Mouse (Mus musculus) neural tube, embryonic 13.5 days (tissue): Measurements from ENCODE around the gene Sept6. TPM values are rescaled to one million over a fixed set of nuclear protein-coding genes. Genes with fewer than 3 reads are reported as not detected.

ENCODE experiments used
- ATAC-seq: fragments of 200-750 bp; cut with Nextera tagmentation; 2 replicates; pipeline ENCODE4 v1.8.0; 2017; ENCODE audit warnings: low read depth, mild to moderate bottlenecking, moderate TSS enrichment, moderate library complexity
- H3K27ac ChIP-seq: fragments of 300-500 bp; sonication (generic); replicated peaks from 2 replicates; pipeline ENCODE4 v1.5.1; 2015; ENCODE audit warnings: moderate library complexity, mild to moderate bottlenecking, inconsistent platforms
- H3K27me3 ChIP-seq: fragments of 300-500 bp; sonication (generic); 2 replicates; pipeline ENCODE4 v1.6.1; 2015; ENCODE audit warnings: mild to moderate bottlenecking, inconsistent platforms
- H3K36me3 ChIP-seq: fragments of 300-500 bp; sonication (generic); 2 replicates; pipeline ENCODE4 v1.6.1; 2015; ENCODE audit warnings: mild to moderate bottlenecking, inconsistent platforms
- H3K4me1 ChIP-seq: fragments of 300-500 bp; sonication (generic); replicated peaks from 2 replicates; pipeline ENCODE4 v1.6.1; 2015; ENCODE audit warnings: inconsistent platforms
- H3K4me2 ChIP-seq: fragments of 300-500 bp; sonication (generic); 2 replicates; pipeline ENCODE4 v1.6.1; 2015; ENCODE audit warnings: inconsistent platforms, mild to moderate bottlenecking, moderate library complexity
- H3K4me3 ChIP-seq: fragments of 300-500 bp; sonication (generic); 2 replicates; pipeline ENCODE4 v1.5.1; 2015; ENCODE audit warnings: mild to moderate bottlenecking, inconsistent platforms
- H3K9ac ChIP-seq: fragments of 300-500 bp; sonication (generic); 2 replicates; pipeline ENCODE4 v1.6.1; 2015; ENCODE audit warnings: moderate library complexity, mild to moderate bottlenecking, inconsistent platforms
- H3K9me3 ChIP-seq: fragments of 300-500 bp; sonication (generic); 2 replicates; pipeline ENCODE4 v1.6.1; 2016; ENCODE audit warnings: inconsistent platforms
- WGBS: fragments of 180-500 bp; shearing (Covaris S2); methylation state at CpG from one replicate; pipeline ENCODE4 v1.1.7; 2015; 5-methylcytosine and 5-hydroxymethylcytosine counted together
- polyA plus RNA-seq: library from polyadenylated mRNA; unstranded; fragments of >200 nt; fragmentation: Nextera tagmentation; extraction: Ambion mirVana; gene quantifications from 2 replicates; pipeline ENCODE4 v1.2.1, GENCODE M21; 2015

The Sept6 gene
- polyA plus RNA-seq, 1 experiment from 2014 or later = 77.9 TPM

DNA sequence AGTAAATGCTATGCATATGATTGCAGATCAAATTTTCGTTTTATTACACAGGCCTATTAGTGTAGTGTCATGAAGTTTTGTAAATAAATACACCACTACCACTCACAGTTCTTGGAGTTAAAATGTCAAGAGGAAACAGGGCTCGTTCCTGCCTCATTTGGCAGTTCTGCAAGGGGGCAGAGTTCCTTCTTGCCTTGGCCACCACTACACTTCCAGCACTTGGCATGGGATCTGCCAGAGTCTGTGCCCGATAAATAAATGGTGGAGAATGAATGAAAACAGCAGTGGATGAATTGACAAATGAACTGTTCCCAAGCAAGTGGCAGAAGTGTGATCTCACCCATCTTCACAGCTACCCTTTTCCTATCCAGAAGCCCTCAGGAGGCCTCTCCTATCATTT, 6.6 kb downstream of the Sept6 start:
- no peak overlapping the region for H3K4me3 ChIP-seq
- ATAC-seq = no peak
- 68% methylated on average over 3 of the region's 3 CpGs for WGBS

DNA sequence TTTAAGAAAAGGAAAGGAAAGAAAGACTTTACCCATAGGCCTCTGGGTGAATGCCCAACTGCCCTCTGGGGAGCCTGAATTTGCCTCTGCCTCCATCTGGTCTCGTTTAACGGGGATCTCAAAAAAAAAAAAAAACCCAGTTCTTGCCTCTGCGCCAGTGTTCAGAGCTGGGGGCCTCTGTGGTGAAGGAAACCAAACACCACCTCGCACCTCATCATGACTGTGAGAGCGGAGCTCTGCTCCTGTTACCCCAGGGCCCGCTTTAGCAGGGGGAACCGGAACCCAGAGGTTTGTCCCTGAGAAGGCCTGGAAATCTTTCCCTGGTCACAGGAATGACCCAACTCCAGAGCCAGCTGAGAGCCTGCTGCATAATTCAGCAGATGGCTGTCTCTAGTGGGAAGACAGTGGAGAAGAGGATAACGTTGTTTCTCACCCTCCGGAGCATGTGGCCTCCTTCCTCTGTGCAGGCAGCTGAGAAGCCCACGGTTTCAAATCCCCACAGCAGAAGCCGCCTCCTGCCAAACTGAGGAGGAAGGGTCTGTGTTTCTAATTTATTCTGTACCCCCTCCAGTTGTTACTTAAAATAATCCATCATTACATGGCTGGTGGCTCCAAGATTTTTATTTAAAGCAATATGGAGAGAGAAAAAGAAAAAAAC, 7.8 kb downstream of the Sept6 start:
- Histone ChIP-seq H3K9ac (no peak overlapping the region), H3K4me2 (peak overlapping the region; percentile 20; the same call in 1 of the 2 replicates), H3K27ac (peak overlapping the region; percentile 64), H3K27me3 (no peaks in the 10 kb centered on the region), H3K36me3 (no peaks in the 10 kb centered on the region), H3K9me3 (no peaks in the 10 kb centered on the region), H3K4me1 (peaks cover 39% of the 10 kb centered on the region), H3K4me3 (no peak overlapping the region)
- 0 out of 2 replicates have a peak, but pooled peaks have one; percentile 23 for ATAC-seq
- 48% methylated on average over 11 of the region's 11 CpGs for WGBS

More for the DNA sequence above, 6.6 kb downstream of the Sept6 start:
- no peak overlapping the region for H3K4me2 ChIP-seq
- no peaks in the 10 kb centered on the region for H3K9me3 ChIP-seq
- H3K27ac ChIP-seq = no peak overlapping the region
- no peaks in the 10 kb centered on the region for H3K36me3 ChIP-seq
- no peaks in the 10 kb centered on the region for H3K27me3 ChIP-seq
- no peak overlapping the region for H3K9ac ChIP-seq
- H3K4me1 ChIP-seq = peaks cover 39% of the 10 kb centered on the region

DNA sequence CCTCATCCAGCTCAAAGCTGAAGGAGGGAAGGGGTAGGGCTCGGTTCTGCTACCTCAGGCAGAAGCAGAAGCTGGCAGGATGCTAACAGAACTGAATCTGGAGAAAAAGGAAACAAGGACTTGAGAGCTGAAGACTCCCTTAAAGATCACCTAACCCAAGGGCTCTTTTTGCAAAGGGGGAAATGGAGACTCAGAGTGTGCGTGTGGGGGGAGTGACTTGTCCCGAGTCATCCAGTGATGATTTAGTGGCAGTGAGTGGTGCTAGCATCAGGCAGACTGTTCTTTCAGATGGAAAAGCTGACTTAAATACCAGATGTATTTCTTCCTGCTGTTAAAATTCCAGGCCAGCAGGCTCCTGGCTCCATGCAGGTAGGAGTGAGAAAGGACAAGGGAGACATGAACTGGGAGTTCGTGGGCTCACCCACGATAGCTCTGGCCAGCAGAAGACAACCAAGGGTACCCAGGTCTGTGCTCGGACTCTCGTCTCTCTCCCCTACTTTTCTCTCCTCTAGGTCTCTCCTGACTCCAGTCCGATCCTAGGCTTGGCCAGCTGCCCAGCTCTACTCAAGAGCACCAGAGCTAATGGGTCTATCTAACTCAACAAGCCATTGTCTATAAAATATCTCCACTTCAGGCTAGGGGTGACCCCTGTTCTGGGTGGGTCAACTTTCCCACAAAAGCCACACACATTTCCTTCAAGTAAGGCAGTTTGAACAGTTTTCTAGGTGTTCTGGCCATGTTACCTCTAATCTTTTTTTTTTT, 8.5 kb downstream of the Sept6 start:
- 57% methylated on average over 8 of the region's 8 CpGs for WGBS
- Histone ChIP-seq H3K27me3 (no peaks in the 10 kb centered on the region), H3K36me3 (no peaks in the 10 kb centered on the region), H3K4me1 (peaks cover 39% of the 10 kb centered on the region), H3K27ac (peak overlapping the region; percentile 64), H3K4me3 (no peak overlapping the region), H3K4me2 (no peak overlapping the region), H3K9me3 (no peaks in the 10 kb centered on the region), H3K9ac (no peak overlapping the region)
- peak; percentile 69 for ATAC-seq

DNA sequence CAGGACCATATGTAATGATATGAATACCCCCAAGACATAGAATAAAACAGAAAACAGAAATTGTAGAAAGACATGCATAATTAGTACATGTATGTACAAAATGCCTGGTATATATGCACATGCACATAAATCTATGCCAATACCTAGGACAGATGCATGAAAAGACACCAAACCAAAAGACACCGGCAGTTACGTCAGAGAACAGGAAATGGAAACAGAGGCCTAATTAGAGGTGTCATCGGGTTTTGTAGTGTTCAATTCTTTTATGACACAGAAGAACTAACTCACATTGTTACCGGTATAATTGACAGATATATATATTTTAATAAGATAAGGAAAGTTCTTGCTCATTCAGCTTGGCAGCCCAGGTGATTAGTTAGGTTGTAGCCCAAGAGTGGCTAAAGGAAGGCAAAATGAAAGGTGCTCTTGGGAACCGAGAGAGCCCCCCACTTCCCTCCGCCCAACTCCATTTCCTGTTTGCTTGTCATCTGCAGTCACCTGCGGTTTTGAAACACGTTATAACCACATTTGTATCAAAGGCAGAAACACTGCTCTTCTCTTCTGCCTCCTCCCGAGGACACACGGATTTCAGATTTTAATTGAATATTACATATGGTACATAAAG, 10.9 kb downstream of the Sept6 start:
- Histone ChIP-seq H3K4me3 (no peak overlapping the region), H3K9me3 (no peaks in the 10 kb centered on the region), H3K4me1 (peaks cover 22% of the 10 kb centered on the region), H3K27me3 (no peaks in the 10 kb centered on the region), H3K36me3 (no peaks in the 10 kb centered on the region), H3K4me2 (no peak overlapping the region), H3K9ac (no peak overlapping the region), H3K27ac (no peak overlapping the region)
- no peak for ATAC-seq
- 81% methylated on average over 10 of the region's 10 CpGs for WGBS

DNA sequence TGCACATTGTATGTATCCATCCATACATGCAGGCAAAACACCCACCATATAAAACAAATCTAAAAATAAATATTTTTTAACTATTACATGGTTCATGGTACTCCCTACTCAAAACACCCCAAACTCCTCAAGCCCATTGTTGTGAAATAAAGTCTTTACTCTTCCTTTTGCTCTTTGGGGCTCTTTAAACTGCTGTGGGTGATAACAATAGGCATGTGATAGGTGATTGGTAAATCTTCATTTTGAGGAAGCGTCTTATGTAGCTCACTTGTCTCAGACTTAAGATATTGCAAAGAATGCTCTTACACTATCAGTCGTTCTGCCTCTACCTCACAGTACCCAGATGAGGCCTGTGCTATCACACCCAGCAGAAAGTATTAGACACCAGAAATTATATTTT, 13.7 kb downstream of the Sept6 start:
- WGBS = 87% methylated on average over 2 of the region's 2 CpGs
- no peak for ATAC-seq
- Histone ChIP-seq H3K27me3 (no peaks in the 10 kb centered on the region), H3K4me3 (no peak overlapping the region), H3K9me3 (no peaks in the 10 kb centered on the region), H3K36me3 (no peaks in the 10 kb centered on the region), H3K9ac (no peak overlapping the region), H3K4me1 (peaks cover 2% of the 10 kb centered on the region), H3K27ac (no peak overlapping the region), H3K4me2 (no peak overlapping the region)

DNA sequence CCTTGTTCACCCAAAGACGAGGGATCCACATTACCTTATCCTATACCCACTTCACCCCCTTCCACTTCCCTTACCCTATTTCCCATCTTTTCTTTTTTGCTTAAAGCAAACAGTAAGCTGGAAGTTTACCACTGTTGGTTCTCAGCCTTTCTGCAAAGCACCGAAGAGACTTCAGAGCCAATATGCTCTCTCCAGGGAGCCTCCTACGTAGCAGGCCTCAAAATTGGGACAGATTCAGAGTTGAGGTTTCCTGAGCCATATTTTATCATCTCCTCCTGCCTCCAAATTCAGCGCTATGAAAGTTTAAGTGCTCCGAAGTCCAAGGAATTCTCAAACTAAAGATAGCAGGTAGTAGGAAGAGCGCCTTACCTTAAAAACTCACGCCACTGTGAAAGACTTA, 14.6 kb downstream of the Sept6 start:
- H3K27ac ChIP-seq = no peak overlapping the region
- no peak overlapping the region for H3K9ac ChIP-seq
- H3K4me2 ChIP-seq = no peak overlapping the region
- H3K4me1 ChIP-seq = no peaks in the 10 kb centered on the region
- no peak overlapping the region for H3K4me3 ChIP-seq
- no peaks in the 10 kb centered on the region for H3K9me3 ChIP-seq
- WGBS = 93% methylated on average over 7 of the region's 7 CpGs
- H3K27me3 ChIP-seq = no peaks in the 10 kb centered on the region
- H3K36me3 ChIP-seq = no peaks in the 10 kb centered on the region
- no peak for ATAC-seq

DNA sequence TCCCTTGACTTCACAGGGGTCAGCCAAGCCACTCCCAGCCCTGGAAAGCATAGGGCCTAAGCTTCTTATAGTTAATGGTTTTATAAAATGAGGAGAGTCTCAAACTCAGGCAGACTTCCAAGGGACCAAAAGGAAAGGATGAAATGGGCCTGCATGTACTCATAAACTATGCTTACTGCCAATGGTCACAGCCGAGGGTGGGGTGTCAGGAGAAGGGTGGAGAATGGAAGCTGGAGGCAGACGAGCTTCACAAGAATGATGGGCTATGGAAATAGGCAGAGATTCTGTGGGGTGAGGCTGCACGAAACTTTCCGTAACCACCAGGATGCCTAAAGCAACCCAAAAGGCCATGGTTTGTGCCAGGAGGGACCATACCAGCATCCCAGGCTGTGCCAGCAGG, 15.3 kb downstream of the Sept6 start:
- H3K4me1 ChIP-seq = no peaks in the 10 kb centered on the region
- ATAC-seq = no peak

DNA sequence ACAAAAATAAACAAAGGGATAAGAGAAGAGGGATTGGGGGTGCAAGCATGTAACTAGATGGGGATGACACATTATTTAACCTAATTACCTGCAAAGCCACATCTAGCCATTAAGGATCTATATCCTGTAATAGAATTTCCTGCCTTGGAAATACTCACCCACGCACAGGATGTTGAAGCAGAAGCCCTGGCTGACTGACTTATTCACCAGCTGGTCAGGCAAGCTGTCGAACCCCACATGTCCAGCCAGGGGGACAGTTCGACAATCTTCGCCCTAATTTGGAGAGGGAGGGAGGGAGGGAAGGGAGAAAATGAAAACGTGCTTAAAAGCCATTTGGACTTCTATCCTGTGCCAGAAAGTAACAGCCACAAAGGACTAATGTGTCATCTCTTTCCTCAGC, 16.7 kb downstream of the Sept6 start:
- WGBS = 75% methylated on average over 5 of the region's 5 CpGs
- no peak overlapping the region for H3K4me2 ChIP-seq
- no peak overlapping the region for H3K9ac ChIP-seq
- no peak overlapping the region for H3K27ac ChIP-seq
- no peak for ATAC-seq
- no peak overlapping the region for H3K4me3 ChIP-seq
- H3K9me3 ChIP-seq = no peaks in the 10 kb centered on the region
- H3K4me1 ChIP-seq = no peaks in the 10 kb centered on the region
- H3K27me3 ChIP-seq = no peaks in the 10 kb centered on the region
- H3K36me3 ChIP-seq = 0 out of 2 replicates have a peak, but pooled peaks cover 3% of the 10 kb centered on the region

More for the DNA sequence above, 15.3 kb downstream of the Sept6 start:
- Histone ChIP-seq H3K9me3 (no peaks in the 10 kb centered on the region), H3K27me3 (no peaks in the 10 kb centered on the region), H3K36me3 (0 out of 2 replicates have a peak, but pooled peaks cover under 1% of the 10 kb centered on the region), H3K4me3 (no peak overlapping the region), H3K9ac (no peak overlapping the region), H3K4me2 (no peak overlapping the region), H3K27ac (no peak overlapping the region)
- WGBS = 82% methylated on average over 4 of the region's 4 CpGs

DNA sequence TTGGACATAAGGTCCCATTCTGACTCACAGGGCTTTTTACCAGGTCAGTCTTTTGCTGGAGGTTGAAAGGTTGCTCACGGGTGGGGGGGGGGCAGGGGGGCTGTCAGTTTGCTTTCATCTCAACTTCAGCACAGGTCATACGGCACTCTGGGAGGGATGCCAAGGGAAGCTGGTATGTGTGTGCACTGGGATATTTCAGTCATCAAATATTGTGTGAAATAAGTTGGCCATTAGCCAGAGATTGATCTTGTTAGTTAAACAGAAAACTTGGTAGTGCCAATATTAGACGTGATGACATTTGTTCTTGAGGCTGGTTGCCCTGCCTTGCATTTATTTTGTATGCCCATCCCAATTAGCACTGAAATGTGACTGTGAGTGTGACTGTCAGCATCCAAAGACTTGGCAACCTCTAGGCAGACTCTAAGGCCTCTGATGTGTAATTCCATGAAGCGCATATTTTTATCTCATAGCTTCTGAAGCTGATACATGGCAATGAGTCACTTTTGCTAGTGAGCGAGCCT, 18.6 kb downstream of the Sept6 start:
- no peak overlapping the region for H3K9ac ChIP-seq
- no peak overlapping the region for H3K27ac ChIP-seq
- H3K4me2 ChIP-seq = no peak overlapping the region
- WGBS = 84% methylated on average over 5 of the region's 5 CpGs
- H3K4me3 ChIP-seq = no peak overlapping the region
- no peaks in the 10 kb centered on the region for H3K27me3 ChIP-seq
- no peaks in the 10 kb centered on the region for H3K9me3 ChIP-seq
- no peak for ATAC-seq
- H3K36me3 ChIP-seq = 0 out of 2 replicates have a peak, but pooled peaks cover 3% of the 10 kb centered on the region
- H3K4me1 ChIP-seq = no peaks in the 10 kb centered on the region

DNA sequence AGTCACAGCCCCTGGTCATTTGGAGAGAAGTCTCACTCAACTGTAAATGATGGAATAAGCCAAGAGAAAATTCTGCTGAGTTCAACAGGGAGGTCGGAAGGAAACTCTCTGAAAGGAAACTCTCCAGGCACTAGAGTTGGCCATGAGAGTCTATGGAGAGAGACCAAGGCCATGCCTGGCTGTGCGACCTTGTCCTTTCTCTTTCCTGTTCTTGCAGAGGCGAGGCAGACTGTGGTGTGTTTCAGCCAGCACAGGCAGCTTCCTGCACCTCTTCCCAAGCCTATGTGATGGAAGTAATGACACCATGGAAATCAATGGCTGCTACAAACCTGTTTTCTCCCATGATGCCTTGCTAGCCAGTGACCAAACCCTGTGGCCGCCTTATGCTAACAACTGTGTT, 20.4 kb downstream of the Sept6 start:
- Histone ChIP-seq H3K4me1 (no peaks in the 10 kb centered on the region), H3K9ac (no peak overlapping the region), H3K27me3 (no peaks in the 10 kb centered on the region), H3K4me3 (no peak overlapping the region), H3K9me3 (no peaks in the 10 kb centered on the region), H3K27ac (no peak overlapping the region), H3K4me2 (no peak overlapping the region), H3K36me3 (0 out of 2 replicates have a peak, but pooled peaks cover 7% of the 10 kb centered on the region)
- WGBS = 96% methylated on average over 4 of the region's 4 CpGs
- ATAC-seq = no peak

DNA sequence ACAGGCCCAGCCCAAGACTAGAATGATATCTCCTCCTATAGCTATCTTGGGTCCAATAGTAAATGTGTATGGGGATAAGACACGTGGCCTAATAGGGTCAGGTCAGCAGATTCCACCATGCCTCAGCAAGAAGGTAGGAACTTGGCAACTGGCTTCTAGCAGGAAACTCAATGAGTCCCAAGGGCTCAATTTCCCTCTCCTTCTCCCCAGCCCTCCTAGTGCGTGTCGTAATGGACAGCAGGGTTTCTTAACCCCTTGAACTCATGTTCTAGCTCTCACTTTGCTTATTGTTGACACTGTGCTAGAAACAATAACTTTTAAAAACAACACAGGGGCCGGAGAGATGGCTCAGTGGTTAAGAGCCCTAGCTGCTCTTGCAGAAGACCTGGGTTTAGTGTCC, 22.1 kb downstream of the Sept6 start:
- Histone ChIP-seq H3K4me3 (no peak overlapping the region), H3K4me1 (no peaks in the 10 kb centered on the region), H3K27ac (no peak overlapping the region), H3K9ac (no peak overlapping the region), H3K27me3 (no peaks in the 10 kb centered on the region), H3K36me3 (0 out of 2 replicates have a peak, but pooled peaks cover 11% of the 10 kb centered on the region), H3K4me2 (no peak overlapping the region), H3K9me3 (no peaks in the 10 kb centered on the region)
- no peak for ATAC-seq
- 68% methylated on average over 4 of the region's 4 CpGs for WGBS

DNA sequence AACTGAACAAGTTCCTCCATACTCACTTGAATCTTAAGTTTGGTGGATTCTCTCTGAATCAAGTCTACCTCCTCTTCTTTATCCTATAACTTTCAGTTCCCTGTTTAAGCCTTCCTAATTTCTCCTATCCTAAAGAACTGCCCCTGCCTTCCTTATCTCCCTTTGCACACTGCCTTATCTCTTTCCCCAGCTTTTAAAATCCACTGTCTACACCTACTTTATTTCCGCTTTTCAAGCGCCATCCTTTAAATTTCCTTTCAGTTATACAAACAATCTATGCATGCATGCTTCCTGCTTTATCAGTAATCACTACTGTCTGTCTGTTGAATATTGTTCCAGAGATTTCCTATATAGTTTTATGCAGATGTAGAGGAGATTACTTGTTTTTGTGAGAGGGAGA, 34.9 kb downstream of the Sept6 start:
- no peak for ATAC-seq
- H3K9me3 ChIP-seq = no peaks in the 10 kb centered on the region
- no peak overlapping the region for H3K27ac ChIP-seq
- H3K4me3 ChIP-seq = no peak overlapping the region
- H3K9ac ChIP-seq = no peak overlapping the region
- no peaks in the 10 kb centered on the region for H3K36me3 ChIP-seq
- no peaks in the 10 kb centered on the region for H3K4me1 ChIP-seq
- H3K27me3 ChIP-seq = no peaks in the 10 kb centered on the region
- no peak overlapping the region for H3K4me2 ChIP-seq
- 93% methylated on average over 2 of the region's 2 CpGs for WGBS
